Mouse (Mus musculus): ENCODE measurements around the gene Gm20388.

GRCm38 (mm10) chr8:119881301-119881700 is 29.3 kb upstream of the Gm20388 start:
- TF ChIP-seq CTCF (IDR thresholded peaks at IDR 0.05; ENCODE audit: borderline replicate concordance, insufficient read depth, low read depth, low read length) (no peak), POLR2A (IDR thresholded peaks at IDR 0.05; ENCODE audit: borderline replicate concordance, insufficient read depth, low read length) (no peak)
